Mouse (Mus musculus) heart, embryonic 16.5 days (tissue): ENCODE results near the gene Myo18b. TPM values are rescaled to one million over a fixed set of nuclear protein-coding genes. Genes with fewer than 3 reads are reported as not detected.

Experiments used
- ATAC-seq: fragments of 200-750 bp; cut with Nextera tagmentation; replicated peaks from 2 replicates; pipeline ENCODE4 v1.8.0; 2017; ENCODE audit warnings: moderate number of reproducible peaks; ENCODE audit not compliant: insufficient read depth, low FRiP score; ENCODE audit errors: extremely low read depth
- H3K27ac ChIP-seq: fragments of 300-500 bp; sonication (generic); 2 replicates; pipeline ENCODE4 v1.5.1; 2014; ENCODE audit warnings: mild to moderate bottlenecking, low read length, control low read depth, moderate library complexity
- H3K27me3 ChIP-seq: fragments of 300-500 bp; sonication (generic); 2 replicates; pipeline ENCODE4 v1.6.1; 2014; ENCODE audit warnings: low read length, mixed read lengths; ENCODE audit not compliant: control insufficient read depth, insufficient read depth
- H3K36me3 ChIP-seq: fragments of 300-500 bp; sonication (generic); 2 replicates; pipeline ENCODE4 v1.6.1; 2014; ENCODE audit not compliant: control insufficient read depth, insufficient read depth
- H3K4me1 ChIP-seq: fragments of 300-500 bp; sonication (generic); 2 replicates; pipeline ENCODE4 v1.6.1; 2014; ENCODE audit warnings: low read length, mixed read lengths; ENCODE audit not compliant: control insufficient read depth, insufficient read depth
- H3K4me2 ChIP-seq: fragments of 300-500 bp; sonication (generic); 2 replicates; pipeline ENCODE4 v1.6.1; 2014; ENCODE audit warnings: low read depth, mild to moderate bottlenecking, control low read depth, low read length
- H3K4me3 ChIP-seq: fragments of 300-500 bp; sonication (generic); 2 replicates; pipeline ENCODE4 v1.5.1; 2014; ENCODE audit warnings: mild to moderate bottlenecking, control low read depth, low read length
- H3K9ac ChIP-seq: fragments of 300-500 bp; sonication (generic); 2 replicates; pipeline ENCODE4 v1.6.1; 2014; ENCODE audit warnings: low read length, control low read depth
- H3K9me3 ChIP-seq: fragments of 300-500 bp; sonication (generic); replicated peaks from 2 replicates; pipeline ENCODE4 v1.6.1; 2016; ENCODE audit warnings: low read length; ENCODE audit not compliant: control insufficient read depth
- WGBS: fragments of 180-500 bp; shearing (Covaris S2); extraction: QIAGEN DNeasy Blood & Tissue Kit; methylation state at CpG from one replicate; pipeline ENCODE4 v1.1.7; 2014; 5-methylcytosine and 5-hydroxymethylcytosine counted together
- polyA plus RNA-seq: library from polyadenylated mRNA; unstranded; fragments of >200 nt; fragmentation: Nextera tagmentation; extraction: Ambion mirVana; gene quantifications from 2 replicates; pipeline ENCODE4 v1.2.1, GENCODE M21; 2015

Myo18b gene
- polyA plus RNA-seq, 1 experiment from 2014 or later = 24.9 TPM

- no peak overlapping the region for H3K27ac ChIP-seq
These were observed 146.5 kb downstream of the Myo18b start for GRCm38 (mm10) chr5:112749634-112750033.

GRCm38 (mm10) chr5:112748001-112748719 is 148.0 kb downstream of the Myo18b start:
- 43% methylated on average over 21 of the region's 21 CpGs for WGBS
- Histone ChIP-seq H3K9me3 (0 out of 2 replicates have a peak, but pooled peaks cover 3% of the 10 kb centered on the region), H3K4me2 (no peak overlapping the region), H3K36me3 (no peaks in the 10 kb centered on the region), H3K4me3 (no peak overlapping the region), H3K27me3 (no peaks in the 10 kb centered on the region; the same call in 1 of the 2 replicates), H3K4me1 (no peaks in the 10 kb centered on the region), H3K9ac (no peak overlapping the region), H3K27ac (no peak overlapping the region)
- no peak for ATAC-seq

More at GRCm38 (mm10) chr5:112749634-112750033, 146.5 kb downstream of the Myo18b start:
- Histone ChIP-seq H3K4me2 (no peak overlapping the region), H3K4me3 (no peak overlapping the region), H3K27me3 (no peaks in the 10 kb centered on the region; the same call in 1 of the 2 replicates), H3K36me3 (peaks cover 3% of the 10 kb centered on the region; the same call in 1 of the 2 replicates), H3K9me3 (0 out of 2 replicates have a peak, but pooled peaks cover 3% of the 10 kb centered on the region), H3K4me1 (no peaks in the 10 kb centered on the region), H3K9ac (no peak overlapping the region)
- 62% methylated on average over 5 of the region's 5 CpGs for WGBS
- ATAC-seq = no peak

- Histone ChIP-seq H3K9ac (no peak overlapping the region), H3K4me3 (no peak overlapping the region), H3K4me2 (no peak overlapping the region), H3K27me3 (no peaks in the 10 kb centered on the region; the same call in 1 of the 2 replicates), H3K27ac (no peak overlapping the region), H3K9me3 (0 out of 2 replicates have a peak, but pooled peaks cover 3% of the 10 kb centered on the region), H3K4me1 (no peaks in the 10 kb centered on the region), H3K36me3 (no peaks in the 10 kb centered on the region; the same call in 1 of the 2 replicates)
- ATAC-seq = no peak
- 68% methylated on average over 8 of the region's 8 CpGs for WGBS
These were observed 148.7 kb downstream of the Myo18b start for GRCm38 (mm10) chr5:112747306-112747930.

DNA sequence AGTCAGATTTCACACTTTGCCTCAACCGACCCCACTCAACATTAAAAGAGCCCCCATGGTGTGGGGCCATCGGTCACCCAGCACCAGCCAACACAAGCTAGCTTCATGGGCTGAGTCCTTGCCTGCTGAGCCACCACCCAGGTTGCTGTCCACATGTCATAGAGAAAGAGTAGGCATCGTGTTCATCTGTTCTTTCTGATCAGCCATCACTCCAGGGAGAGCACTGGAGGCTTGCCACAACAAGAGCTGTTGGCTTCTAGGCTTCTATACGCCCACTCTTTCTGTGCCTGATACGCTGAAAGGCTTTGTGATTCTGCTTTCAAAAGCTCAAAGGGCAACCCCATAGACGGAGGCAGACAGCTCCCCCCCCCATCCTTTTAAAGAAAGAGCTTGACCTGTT is 151.0 kb downstream of the Myo18b start:
- Histone ChIP-seq H3K4me1 (no peaks in the 10 kb centered on the region), H3K9ac (no peak overlapping the region), H3K36me3 (peaks cover 10% of the 10 kb centered on the region), H3K9me3 (0 out of 2 replicates have a peak, but pooled peaks cover 3% of the 10 kb centered on the region), H3K27ac (no peak overlapping the region), H3K4me2 (no peak overlapping the region), H3K4me3 (no peak overlapping the region), H3K27me3 (no peaks in the 10 kb centered on the region)
- ATAC-seq = no peak
- 81% methylated on average over 6 of the region's 6 CpGs for WGBS

DNA sequence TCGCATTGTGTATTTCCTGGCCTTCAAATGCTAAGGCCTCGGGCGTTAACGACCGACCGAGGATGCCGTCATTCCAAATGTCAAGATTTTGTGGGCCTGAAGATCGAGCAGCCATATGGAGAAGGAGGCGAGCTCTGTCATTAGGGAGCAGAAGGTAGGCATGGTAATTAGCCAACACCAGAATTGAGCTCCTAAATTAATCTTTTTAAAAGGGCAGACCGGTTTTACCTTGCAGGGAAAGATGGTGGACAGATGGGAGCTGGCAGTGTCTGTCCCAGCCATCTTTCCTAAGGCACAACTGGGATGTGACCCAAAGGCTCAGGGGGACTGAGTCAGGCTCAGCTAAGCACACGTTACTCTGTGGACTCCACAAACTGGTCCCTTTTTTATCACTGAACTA is 151.6 kb downstream of the Myo18b start:
- Histone ChIP-seq H3K4me2 (no peak overlapping the region), H3K36me3 (peaks cover 10% of the 10 kb centered on the region), H3K9me3 (0 out of 2 replicates have a peak, but pooled peaks cover 3% of the 10 kb centered on the region), H3K27me3 (no peaks in the 10 kb centered on the region), H3K4me1 (no peaks in the 10 kb centered on the region), H3K27ac (no peak overlapping the region), H3K4me3 (no peak overlapping the region), H3K9ac (no peak overlapping the region)
- WGBS = 87% methylated on average over 11 of the region's 11 CpGs
- no peak for ATAC-seq

GRCm38 (mm10) chr5:112743121-112743520 is 153.0 kb downstream of the Myo18b start:
- Histone ChIP-seq H3K4me3 (no peak overlapping the region), H3K27me3 (no peaks in the 10 kb centered on the region), H3K4me1 (no peaks in the 10 kb centered on the region), H3K4me2 (no peak overlapping the region), H3K9ac (no peak overlapping the region), H3K36me3 (peaks cover 10% of the 10 kb centered on the region), H3K9me3 (0 out of 2 replicates have a peak, but pooled peaks cover 3% of the 10 kb centered on the region), H3K27ac (no peak overlapping the region)
- WGBS = 60% methylated on average over 9 of the region's 9 CpGs
- ATAC-seq = no peak

DNA sequence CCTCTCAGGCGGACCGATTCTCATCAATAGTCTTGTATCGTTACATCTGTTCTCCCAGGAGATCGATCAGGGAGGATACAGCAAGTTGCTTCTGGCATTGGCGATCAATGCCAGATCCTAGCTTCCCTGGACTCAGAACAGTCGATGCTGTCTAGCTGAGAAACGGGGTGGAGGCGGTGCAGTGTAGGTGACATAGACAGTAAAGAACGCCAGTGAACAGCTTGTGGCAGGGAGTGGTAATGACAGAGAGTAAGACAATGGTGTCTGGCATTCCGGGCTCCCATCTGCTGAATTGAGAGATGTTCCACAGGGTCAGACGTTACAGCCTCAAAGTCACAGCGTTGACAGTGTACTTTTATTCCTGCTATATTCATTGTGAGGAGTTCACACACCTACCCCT is 155.5 kb downstream of the Myo18b start:
- Histone ChIP-seq H3K9me3 (no peaks in the 10 kb centered on the region), H3K36me3 (peaks cover 10% of the 10 kb centered on the region), H3K4me2 (no peak overlapping the region), H3K27ac (no peak overlapping the region), H3K27me3 (no peaks in the 10 kb centered on the region), H3K9ac (no peak overlapping the region), H3K4me1 (no peaks in the 10 kb centered on the region), H3K4me3 (no peak overlapping the region)
- no peak for ATAC-seq
- WGBS = 82% methylated on average over 12 of the region's 12 CpGs

DNA sequence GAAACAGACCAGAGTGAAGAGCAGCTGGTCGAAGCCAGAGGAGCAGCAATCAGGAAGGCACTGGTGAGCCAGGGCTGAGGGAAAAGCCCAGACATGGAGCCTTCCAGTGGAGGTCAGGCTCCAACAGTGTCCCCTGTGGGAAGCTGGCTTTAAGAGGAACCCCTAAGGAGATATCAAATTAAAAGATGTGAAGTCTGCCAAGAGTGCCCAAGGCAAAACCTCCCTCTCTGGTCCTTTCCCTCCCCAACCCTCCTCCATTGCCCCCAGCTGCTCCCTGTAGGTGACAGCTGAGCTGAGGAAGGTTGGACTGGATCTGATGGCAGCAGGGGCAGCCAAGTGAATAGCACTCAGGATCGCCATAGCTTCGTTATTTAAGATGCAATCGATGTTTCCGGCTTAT is 161.1 kb downstream of the Myo18b start:
- 79% methylated on average over 5 of the region's 5 CpGs for WGBS
- Histone ChIP-seq H3K4me1 (no peaks in the 10 kb centered on the region), H3K36me3 (peaks cover 9% of the 10 kb centered on the region; the same call in 1 of the 2 replicates), H3K27me3 (no peaks in the 10 kb centered on the region), H3K4me2 (no peak overlapping the region), H3K27ac (no peak overlapping the region), H3K9me3 (no peaks in the 10 kb centered on the region), H3K9ac (no peak overlapping the region), H3K4me3 (no peak overlapping the region)
- no peak for ATAC-seq

GRCm38 (mm10) chr5:112730604-112731003 is 165.6 kb downstream of the Myo18b start:
- no peak overlapping the region for H3K4me3 ChIP-seq
- H3K27ac ChIP-seq = no peak overlapping the region
- no peak overlapping the region for H3K4me2 ChIP-seq
- peaks cover 9% of the 10 kb centered on the region; the same call in 1 of the 2 replicates for H3K36me3 ChIP-seq
- H3K4me1 ChIP-seq = no peaks in the 10 kb centered on the region
- WGBS = 26% methylated on average over 10 of the region's 10 CpGs
- no peaks in the 10 kb centered on the region for H3K9me3 ChIP-seq
- H3K9ac ChIP-seq = no peak overlapping the region
- no peak for ATAC-seq
- H3K27me3 ChIP-seq = no peaks in the 10 kb centered on the region
